ENCODE assay signal across 14 mouse cellular contexts in the genomic region with DNA sequence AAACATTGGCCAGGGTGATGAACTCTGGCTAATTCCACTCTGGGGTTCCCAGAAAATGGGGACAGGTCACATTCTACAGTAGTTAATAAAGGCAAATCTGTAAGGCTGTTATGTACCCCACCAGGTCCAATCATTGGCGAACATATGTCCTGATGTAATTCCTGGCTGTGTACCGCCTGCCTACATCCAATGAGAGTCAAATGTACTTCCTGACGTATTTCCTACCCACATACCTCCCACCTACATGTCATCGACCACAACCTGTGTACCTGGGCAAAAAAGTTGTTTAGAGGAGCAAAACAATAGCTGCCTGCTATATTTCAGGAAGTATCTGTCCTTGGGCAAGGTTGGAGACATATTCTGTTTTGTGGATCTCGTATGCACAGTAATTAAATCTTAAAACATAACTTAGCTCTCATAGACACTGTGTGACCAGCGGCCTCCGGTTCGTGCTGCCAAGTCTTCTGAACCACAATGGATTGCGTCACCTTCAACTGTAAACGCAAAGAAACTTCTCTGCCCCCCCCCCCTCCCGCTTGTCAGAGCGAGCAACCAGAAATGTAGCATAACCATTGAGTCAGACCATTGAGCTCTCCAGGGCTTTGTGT.
DNase-seq lines count a peak whose midpoint lies in the region; ATAC-seq and TF ChIP-seq lines count a peak whose summit lies in the region.
"Had no signal": no experiment of that assay in that cellular context is flagged by ENCODE, and none has a peak within 500 bp of the region (broad histone marks: within the 10 kb centered on the region; RNA-seq: fewer than 3 reads in every experiment).

No protein-coding gene starts in this region.

- ATAC-seq in hematopoietic stem cell, adult 5-6 weeks (replicated peaks in 1 of 2; ENCODE audit: insufficient read depth in 1 of 2, low FRiP score in 2 of 2, low TSS enrichment in 1 of 2, low read depth in 1 of 2, poor library complexity in 2 of 2, severe bottlenecking in 2 of 2), result peak; percentile 58 to 71
- no peak for ATAC-seq in kidney, embryonic 14.5 days (ENCODE audit: low FRiP score, low TSS enrichment)

- no peaks in the 10 kb centered on the region for H3K9me3 ChIP-seq in kidney, embryonic 14.5 days (ENCODE audit: control insufficient read depth, low read length)
- H3K9me3 ChIP-seq: limb, embryonic 12.5 days; midbrain, embryonic 10.5 days had no signal

- peaks cover 14% of the 10 kb centered on the region; the same call in 1 of the 2 replicates for H3K4me1 ChIP-seq in spleen, adult 2 months (ENCODE audit: control insufficient read depth, insufficient read depth, insufficient read length)
- no peaks in the 10 kb centered on the region for H3K4me1 ChIP-seq in kidney, embryonic 14.5 days (ENCODE audit: control insufficient read depth, insufficient read depth, low read length)
- H3K4me1 ChIP-seq: limb, embryonic 12.5 days; midbrain, embryonic 10.5 days had no signal

- no peak overlapping the region for H3K4me2 ChIP-seq in kidney, embryonic 14.5 days (replicated peaks; ENCODE audit: low read depth, low read length)
- H3K4me2 ChIP-seq: limb, embryonic 12.5 days had no signal

- no peak overlapping the region for H3K9ac ChIP-seq in kidney, embryonic 14.5 days (ENCODE audit: low read depth, low read length)
- H3K9ac ChIP-seq: limb, embryonic 12.5 days had no signal

- H3K4me3 ChIP-seq in spleen, adult 2 months (ENCODE audit: extremely low read depth, insufficient read depth, insufficient read length), result no peak overlapping the region
- H3K4me3 ChIP-seq in macrophage (ENCODE audit: inconsistent target), result no peak overlapping the region
- no peak overlapping the region for H3K4me3 ChIP-seq in kidney, embryonic 14.5 days (ENCODE audit: low read length)
- H3K4me3 ChIP-seq: limb, embryonic 12.5 days; midbrain, embryonic 10.5 days had no signal

- no peaks in the 10 kb centered on the region for H3K79me2 ChIP-seq in macrophage (ENCODE audit: inconsistent target)

- peak overlapping the region; percentile 76 for H3K27ac ChIP-seq in spleen, adult 2 months (ENCODE audit: insufficient read depth, low read length)
- peak overlapping the region; percentile 40 for H3K27ac ChIP-seq in macrophage
- no peak overlapping the region for H3K27ac ChIP-seq in kidney, embryonic 14.5 days (ENCODE audit: low read depth, low read length)
- H3K27ac ChIP-seq: limb, embryonic 12.5 days; midbrain, embryonic 10.5 days had no signal

- TF ChIP-seq CTCF in spleen, adult 2 months (IDR thresholded peaks at IDR 0.05; ENCODE audit: extremely low read depth, insufficient read depth, insufficient read length, insufficient replicate concordance), result no peak

- no peaks in the 10 kb centered on the region for H3K27me3 ChIP-seq in spleen, adult 2 months (ENCODE audit: control insufficient read depth, insufficient read depth, low read length)
- H3K27me3 ChIP-seq in kidney, embryonic 14.5 days (ENCODE audit: control insufficient read depth, insufficient read depth, low read length), result no peaks in the 10 kb centered on the region
- H3K27me3 ChIP-seq: limb, embryonic 12.5 days had no signal

- WGBS in spleen, adult 2 months, result 40% methylated on average over 12 of the region's 12 CpGs
- WGBS in macrophage (ENCODE audit: missing documents), result 7% methylated on average over 11 of the region's 12 CpGs
- 94% methylated on average over 12 of the region's 12 CpGs for WGBS in kidney, embryonic 14.5 days

- no peak for DNase-seq in spleen, adult 2 months (ENCODE audit: low read depth in 1 of 2, low spot score in 2 of 2)
- no peak for DNase-seq in spleen, adult 18-20 months
- no peak for DNase-seq in frontal cortex, adult 2 months (ENCODE audit: extremely low spot score in 1 of 2, low spot score in 1 of 2)
- DNase-seq in urinary bladder, adult 2 months (ENCODE audit: low spot score), result no peak
- DNase-seq: cerebellum, adult 8-10 months; heart, postnatal 14 days; kidney, postnatal 25 days; layer of hippocampus, postnatal 36 days; thymus, adult 18-20 months had no signal

- TF ChIP-seq POLR2A in spleen, adult 2 months (IDR thresholded peaks at IDR 0.05; ENCODE audit: low read depth, low read length), result no peak

- H3K36me3 ChIP-seq in spleen, adult 2 months (ENCODE audit: control insufficient read depth, insufficient read depth, low read length), result peaks cover 7% of the 10 kb centered on the region
- peaks cover 11% of the 10 kb centered on the region; the same call in 1 of the 2 replicates for H3K36me3 ChIP-seq in macrophage (ENCODE audit: inconsistent target)
- H3K36me3 ChIP-seq in kidney, embryonic 14.5 days (ENCODE audit: control insufficient read depth, insufficient read depth, low read length), result no peaks in the 10 kb centered on the region; the same call in 1 of the 2 replicates
- H3K36me3 ChIP-seq: midbrain, embryonic 10.5 days had no signal
